Mouse (Mus musculus) neural tube, embryonic 14.5 days (tissue): Measurements from ENCODE around the gene Tmem238. TPM values are rescaled to one million over a fixed set of nuclear protein-coding genes. Genes with fewer than 3 reads are reported as not detected.
A peak's percentile ranks its signal among the peaks of the same experiment; 100 is the strongest.

ENCODE experiments used
- ATAC-seq: fragments of 200-750 bp; cut with Nextera tagmentation; 2 replicates; pipeline ENCODE4 v1.8.0; 2017; ENCODE audit warnings: low read depth, mild to moderate bottlenecking, moderate TSS enrichment, moderate library complexity
- H3K27ac ChIP-seq: fragments of 300-500 bp; sonication (generic); 2 replicates; pipeline ENCODE4 v1.5.1; 2014; ENCODE audit warnings: low read depth, mild to moderate bottlenecking, control low read depth, low read length, moderate library complexity, mixed read lengths
- H3K27me3 ChIP-seq: fragments of 300-500 bp; sonication (generic); 2 replicates; pipeline ENCODE4 v1.6.1; 2014; ENCODE audit warnings: low read length; ENCODE audit not compliant: control insufficient read depth, insufficient read depth
- H3K36me3 ChIP-seq: fragments of 300-500 bp; sonication (generic); 2 replicates; pipeline ENCODE4 v1.6.1; 2014; ENCODE audit warnings: low read length, mixed read lengths; ENCODE audit not compliant: control insufficient read depth, insufficient read depth
- H3K4me1 ChIP-seq: fragments of 300-500 bp; sonication (generic); 2 replicates; pipeline ENCODE4 v1.6.1; 2014; ENCODE audit warnings: low read length; ENCODE audit not compliant: control insufficient read depth, insufficient read depth
- H3K4me2 ChIP-seq: fragments of 300-500 bp; sonication (generic); 2 replicates; pipeline ENCODE4 v1.6.1; 2014; ENCODE audit warnings: mild to moderate bottlenecking, low read depth, low read length, control low read depth
- H3K4me3 ChIP-seq: fragments of 300-500 bp; sonication (generic); 2 replicates; pipeline ENCODE4 v1.5.1; 2014; ENCODE audit warnings: low read depth, low read length, control low read depth, mixed read lengths
- H3K9ac ChIP-seq: fragments of 300-500 bp; sonication (generic); replicated peaks from 2 replicates; pipeline ENCODE4 v1.6.1; 2014; ENCODE audit warnings: low read depth, mild to moderate bottlenecking, control low read depth, low read length, mixed read lengths
- H3K9me3 ChIP-seq: fragments of 300-500 bp; sonication (generic); 2 replicates; pipeline ENCODE4 v1.6.1; 2016; ENCODE audit warnings: low read length; ENCODE audit not compliant: control insufficient read depth
- WGBS: fragments of 180-500 bp; shearing (Covaris S2); extraction: QIAGEN DNeasy Blood & Tissue Kit; methylation state at CpG from one replicate; pipeline ENCODE4 v1.1.7; 2014; 5-methylcytosine and 5-hydroxymethylcytosine counted together
- polyA plus RNA-seq: library from polyadenylated mRNA; unstranded; fragments of >200 nt; fragmentation: Nextera tagmentation; extraction: Ambion mirVana; gene quantifications from 2 replicates; pipeline ENCODE4 v1.2.1, GENCODE M21; 2014

Gene Tmem238
- polyA plus RNA-seq, 1 experiment from 2014 or later: 3.6 TPM

- peak within 1 kb of the TSS; percentile 7; the same call in 1 of the 2 replicates for H3K9ac ChIP-seq
- H3K4me1 ChIP-seq: 0 out of 2 replicates have a peak, but pooled peaks cover 3% of the 10 kb centered on the region
- peak within 1 kb of the TSS; percentile 38 for H3K4me2 ChIP-seq
- no peaks in the 10 kb centered on the region for H3K27me3 ChIP-seq
- H3K9me3 ChIP-seq: no peaks in the 10 kb centered on the region
- ATAC-seq: peak; percentile 95
- peak within 1 kb of the TSS; percentile 18 for H3K4me3 ChIP-seq
- no peaks in the 10 kb centered on the region for H3K36me3 ChIP-seq
- 3% methylated on average over 24 of the region's 24 CpGs for WGBS
- H3K27ac ChIP-seq: no peak within 1 kb of the TSS
Observed at GRCm38 (mm10) chr7:4752821-4753570, 36.5 kb downstream of the Tmem238 start, which contains the start of gene Cox6b2. Gene Cox6b2 (minus strand): TSS chr7:4753094.

- ATAC-seq: peak; percentile 74
- Histone ChIP-seq H3K27ac (no peak overlapping the region), H3K9ac (no peak overlapping the region; the same call in 1 of the 2 replicates), H3K4me3 (peak overlapping the region; percentile 18), H3K9me3 (no peaks in the 10 kb centered on the region), H3K4me1 (0 out of 2 replicates have a peak, but pooled peaks cover 3% of the 10 kb centered on the region), H3K36me3 (no peaks in the 10 kb centered on the region), H3K4me2 (peak overlapping the region; percentile 38), H3K27me3 (no peaks in the 10 kb centered on the region)
- 3% methylated on average over 30 of the region's 30 CpGs for WGBS
Observed at GRCm38 (mm10) chr7:4751971-4752820, 37.3 kb downstream of the Tmem238 start.

GRCm38 (mm10) chr7:4749169-4749568, 40.3 kb downstream of the Tmem238 start:
- Histone ChIP-seq H3K36me3 (peaks cover 7% of the 10 kb centered on the region), H3K4me2 (no peak overlapping the region), H3K27ac (no peak overlapping the region), H3K27me3 (no peaks in the 10 kb centered on the region), H3K9ac (no peak overlapping the region), H3K9me3 (no peaks in the 10 kb centered on the region), H3K4me1 (0 out of 2 replicates have a peak, but pooled peaks cover 3% of the 10 kb centered on the region), H3K4me3 (no peak overlapping the region)
- 87% methylated on average over 2 of the region's 2 CpGs for WGBS
- ATAC-seq: no peak

GRCm38 (mm10) chr7:4748321-4748720, 41.1 kb downstream of the Tmem238 start:
- Histone ChIP-seq H3K27me3 (no peaks in the 10 kb centered on the region), H3K4me2 (no peak overlapping the region), H3K4me3 (no peak overlapping the region), H3K9me3 (no peaks in the 10 kb centered on the region), H3K27ac (no peak overlapping the region), H3K36me3 (peaks cover 7% of the 10 kb centered on the region), H3K9ac (no peak overlapping the region), H3K4me1 (0 out of 2 replicates have a peak, but pooled peaks cover 3% of the 10 kb centered on the region)
- no peak for ATAC-seq
- 85% methylated on average over 4 of the region's 4 CpGs for WGBS

GRCm38 (mm10) chr7:4747156-4747899, 42.1 kb downstream of the Tmem238 start:
- no peaks in the 10 kb centered on the region for H3K27me3 ChIP-seq
- WGBS: 75% methylated on average over 9 of the region's 9 CpGs
- H3K4me1 ChIP-seq: peaks cover 6% of the 10 kb centered on the region; the same call in 1 of the 2 replicates
- H3K27ac ChIP-seq: no peak overlapping the region
- H3K4me2 ChIP-seq: no peak overlapping the region
- H3K9me3 ChIP-seq: no peaks in the 10 kb centered on the region
- H3K36me3 ChIP-seq: peaks cover 7% of the 10 kb centered on the region
- no peak overlapping the region for H3K4me3 ChIP-seq
- ATAC-seq: no peak
- no peak overlapping the region for H3K9ac ChIP-seq

- Histone ChIP-seq H3K9ac (no peak overlapping the region), H3K4me1 (peaks cover 12% of the 10 kb centered on the region), H3K27me3 (no peaks in the 10 kb centered on the region), H3K36me3 (peaks cover 7% of the 10 kb centered on the region), H3K9me3 (no peaks in the 10 kb centered on the region), H3K4me2 (no peak overlapping the region), H3K27ac (no peak overlapping the region), H3K4me3 (no peak overlapping the region)
- 88% methylated on average over 22 of the region's 22 CpGs for WGBS
- no peak for ATAC-seq
Observed at GRCm38 (mm10) chr7:4746326-4746980, 43.0 kb downstream of the Tmem238 start.

GRCm38 (mm10) chr7:4744886-4745285, 44.6 kb downstream of the Tmem238 start:
- H3K4me2 ChIP-seq: no peak overlapping the region
- 96% methylated on average over 5 of the region's 6 CpGs for WGBS
- no peak overlapping the region for H3K27ac ChIP-seq
- H3K27me3 ChIP-seq: no peaks in the 10 kb centered on the region
- peaks cover 22% of the 10 kb centered on the region for H3K4me1 ChIP-seq
- H3K4me3 ChIP-seq: no peak overlapping the region
- H3K9me3 ChIP-seq: no peaks in the 10 kb centered on the region
- no peak overlapping the region for H3K9ac ChIP-seq
- ATAC-seq: no peak
- peaks cover 7% of the 10 kb centered on the region for H3K36me3 ChIP-seq

GRCm38 (mm10) chr7:4743354-4743753, 46.1 kb downstream of the Tmem238 start:
- Histone ChIP-seq H3K4me2 (no peak overlapping the region), H3K9ac (no peak overlapping the region), H3K4me3 (no peak overlapping the region), H3K27ac (no peak overlapping the region), H3K9me3 (no peaks in the 10 kb centered on the region), H3K36me3 (peaks cover 7% of the 10 kb centered on the region), H3K4me1 (peaks cover 30% of the 10 kb centered on the region), H3K27me3 (no peaks in the 10 kb centered on the region)
- WGBS: 88% methylated on average over 2 of the region's 2 CpGs
- no peak for ATAC-seq
